Mouse (Mus musculus) ES-E14 (cell line): ENCODE measurements around the gene Dnajc7. TPM values are rescaled to one million over a fixed set of nuclear protein-coding genes. Genes with fewer than 3 reads are reported as not detected.

ENCODE experiments used
- DNase-seq: peaks from one replicate; pipeline ENCODE4 v3.0.0-alpha.2; 2013; ENCODE audit warnings: low read depth, low spot score
- H3K27ac ChIP-seq: 2 replicates; pipeline ENCODE4 v1.5.1; 2012; ENCODE audit warnings: low read depth, mild to moderate bottlenecking, low read length, moderate library complexity, mixed read lengths; ENCODE audit not compliant: poor library complexity, insufficient read depth, severe bottlenecking
- H3K36me3 ChIP-seq: 2 replicates; pipeline ENCODE4 v1.6.1; 2012; ENCODE audit warnings: mild to moderate bottlenecking, low read length, moderate library complexity, mixed read lengths; ENCODE audit not compliant: control insufficient read depth, poor library complexity, insufficient read depth, severe bottlenecking
- H3K4me1 ChIP-seq, 2 experiments: fragments of 150-350 bp in 1 of 2; sonication (generic) in 1 of 2; 2 replicates each; pipeline ENCODE4 v1.6.1; 2012; ENCODE audit warnings: low read length in 2 of 2, mild to moderate bottlenecking in 1 of 2, mixed read lengths in 1 of 2; ENCODE audit not compliant: control insufficient read depth in 2 of 2, insufficient read depth in 2 of 2, poor library complexity in 1 of 2
- H3K4me3 ChIP-seq, 2 experiments: fragments of 150-350 bp in 1 of 2; sonication (generic) in 1 of 2; 2 replicates each; pipeline ENCODE4 v1.5.1; 2012; ENCODE audit warnings: low read length in 2 of 2, low read depth in 1 of 2, mild to moderate bottlenecking in 1 of 2, mixed read lengths in 1 of 2; ENCODE audit not compliant: insufficient read depth in 1 of 2, poor library complexity in 1 of 2, severe bottlenecking in 1 of 2
- H3K9ac ChIP-seq: 2 replicates; pipeline ENCODE4 v1.6.1; 2012; ENCODE audit warnings: low read depth, mild to moderate bottlenecking, low read length, mixed read lengths; ENCODE audit not compliant: poor library complexity, insufficient read depth, severe bottlenecking
- H3K9me3 ChIP-seq: fragments of 150-350 bp; sonication (generic); 2 replicates; pipeline ENCODE4 v1.6.1; 2012; ENCODE audit warnings: low read depth, mild to moderate bottlenecking, low read length; ENCODE audit not compliant: control insufficient read depth, insufficient read depth
- CHD2 ChIP-seq: IDR thresholded peaks from 2 replicates; pipeline ENCODE4 v1.6.1; 2014; ENCODE audit warnings: mild to moderate bottlenecking, low read depth, low read length, inconsistent platforms
- HCFC1 ChIP-seq: IDR thresholded peaks from 2 replicates; pipeline ENCODE4 v1.6.1; 2012; ENCODE audit warnings: low read length, inconsistent platforms, borderline replicate concordance; ENCODE audit not compliant: insufficient read depth
- MAFK ChIP-seq: IDR thresholded peaks from 2 replicates; pipeline ENCODE4 v1.6.1; 2014; ENCODE audit warnings: mild to moderate bottlenecking, low read depth, low read length, inconsistent platforms; ENCODE audit not compliant: insufficient read depth
- ZC3H11A ChIP-seq: IDR thresholded peaks from 2 replicates; pipeline ENCODE4 v1.6.1; 2012; ENCODE audit warnings: low read depth, mild to moderate bottlenecking, inconsistent platforms, low read length, borderline replicate concordance
- ZNF384 ChIP-seq: IDR thresholded peaks from 2 replicates; pipeline ENCODE4 v1.6.1; 2012; ENCODE audit warnings: low read depth, low read length, inconsistent platforms
- in situ Hi-C, 2 experiments: fragments of 600-800 bp; cut with MboI; formaldehyde crosslinking; loops; one replicate each; pipeline ENCODE4 v1.15.1; 2025; ENCODE audit warnings: low sequenced_read_pairs in 2 of 2, inconsistent platforms in 1 of 2; ENCODE audit not compliant: unreplicated experiment in 2 of 2
- total RNA-seq: library from RNA; depleted of rRNA; stranded (reverse); fragments of 300-350 nt; gene quantifications from 2 replicates; pipeline ENCODE4 v1.2.3, GENCODE M21; 2012

The Dnajc7 gene
- total RNA-seq, 1 experiment = 208 TPM

- DNase-seq = no peak
- in situ Hi-C loops = no loop called here
- TF ChIP-seq ZNF384 (no peak), CHD2 (no peak), HCFC1 (no peak), MAFK (no peak), ZC3H11A (no peak)
Measured at GRCm38 (mm10) chr11:100552842-100553241, 67.1 kb downstream of the Dnajc7 start.

GRCm38 (mm10) chr11:100550101-100550500, 69.9 kb downstream of the Dnajc7 start:
- Histone ChIP-seq H3K4me1 (peaks cover 9 to 32% of the 10 kb centered on the region in 2 experiments), H3K9ac (no peak overlapping the region), H3K9me3 (no peaks in the 10 kb centered on the region), H3K4me3 (peak overlapping the region in 1 of 2 experiments; percentile 0; a peak in 1 of 4 replicates), H3K36me3 (no peaks in the 10 kb centered on the region), H3K27ac (peak overlapping the region; percentile 31; the same call in 1 of the 2 replicates)
- no peak for DNase-seq
- TF ChIP-seq ZNF384 = no peak
- TF ChIP-seq CHD2 = no peak
- TF ChIP-seq ZC3H11A = no peak
- TF ChIP-seq MAFK = no peak
- no peak for TF ChIP-seq HCFC1
- in situ Hi-C loops = no loop called here

More at GRCm38 (mm10) chr11:100552842-100553241, 67.1 kb downstream of the Dnajc7 start:
- Histone ChIP-seq H3K27ac (no peak overlapping the region), H3K4me1 (peaks cover 11 to 37% of the 10 kb centered on the region in 2 experiments), H3K9ac (no peak overlapping the region), H3K9me3 (no peaks in the 10 kb centered on the region), H3K4me3 (no peak overlapping the region), H3K36me3 (no peaks in the 10 kb centered on the region)

- Histone ChIP-seq H3K4me1 (peaks cover 9 to 34% of the 10 kb centered on the region in 2 experiments), H3K36me3 (no peaks in the 10 kb centered on the region), H3K4me3 (0 out of 4 replicates have a peak overlapping the region, but pooled peaks have one; percentile 0 to 9), H3K9ac (no peak overlapping the region), H3K27ac (no peak overlapping the region), H3K9me3 (no peaks in the 10 kb centered on the region)
- no peak for DNase-seq
- no peak for TF ChIP-seq MAFK
- TF ChIP-seq HCFC1 = no peak
- no peak for TF ChIP-seq CHD2
- TF ChIP-seq ZNF384 = no peak
- in situ Hi-C loops = no loop called here
Measured at GRCm38 (mm10) chr11:100549466-100549865, 70.5 kb downstream of the Dnajc7 start.

GRCm38 (mm10) chr11:100548141-100548540, 71.8 kb downstream of the Dnajc7 start:
- H3K4me3 ChIP-seq = no peak overlapping the region
- no peak overlapping the region for H3K27ac ChIP-seq
- H3K4me1 ChIP-seq = peaks cover 9 to 34% of the 10 kb centered on the region in 2 experiments
- in situ Hi-C loops = no loop called here
- no peaks in the 10 kb centered on the region for H3K36me3 ChIP-seq
- no peak overlapping the region for H3K9ac ChIP-seq
- no peaks in the 10 kb centered on the region for H3K9me3 ChIP-seq
- DNase-seq = no peak
- TF ChIP-seq ZNF384 = no peak
- no peak for TF ChIP-seq ZC3H11A
- TF ChIP-seq HCFC1 = no peak
- no peak for TF ChIP-seq CHD2
- TF ChIP-seq MAFK = no peak

GRCm38 (mm10) chr11:100546955-100547354, 73.0 kb downstream of the Dnajc7 start:
- no peaks in the 10 kb centered on the region for H3K9me3 ChIP-seq
- in situ Hi-C loops = no loop called here
- H3K4me3 ChIP-seq = no peak overlapping the region
- TF ChIP-seq ZNF384 (no peak), ZC3H11A (no peak), MAFK (no peak), CHD2 (no peak), HCFC1 (no peak)
- no peaks in the 10 kb centered on the region for H3K36me3 ChIP-seq
- H3K4me1 ChIP-seq = peaks cover 9 to 29% of the 10 kb centered on the region in 2 experiments
- H3K27ac ChIP-seq = no peak overlapping the region
- DNase-seq = no peak
- H3K9ac ChIP-seq = no peak overlapping the region
